Mouse (Mus musculus) liver, embryonic 12.5 days (tissue): ENCODE results near the gene Skint11. TPM values are rescaled to one million over a fixed set of nuclear protein-coding genes. Genes with fewer than 3 reads are reported as not detected.
"Not testable (repeated sequence)": the region's sequence is repeated elsewhere in the genome, so short reads cannot be mapped to it uniquely, and the experiment has no call there.

ENCODE experiments used
- ATAC-seq: fragments of 200-750 bp; cut with Nextera tagmentation; 2 replicates; pipeline ENCODE4 v1.8.0; 2017; ENCODE audit warnings: moderate number of reproducible peaks, mild to moderate bottlenecking, moderate library complexity
- H3K27ac ChIP-seq: fragments of 300-500 bp; sonication (generic); 2 replicates; pipeline ENCODE4 v1.5.1; 2016; ENCODE audit warnings: mild to moderate bottlenecking
- H3K27me3 ChIP-seq: fragments of 300-500 bp; sonication (generic); replicated peaks from 2 replicates; pipeline ENCODE4 v1.6.1; 2016; ENCODE audit warnings: mild to moderate bottlenecking, moderate library complexity
- H3K36me3 ChIP-seq: fragments of 300-500 bp; sonication (generic); 2 replicates; pipeline ENCODE4 v1.6.1; 2016; ENCODE audit warnings: mild to moderate bottlenecking, moderate library complexity
- H3K4me1 ChIP-seq: fragments of 300-500 bp; sonication (generic); 2 replicates; pipeline ENCODE4 v1.6.1; 2016
- H3K4me2 ChIP-seq: fragments of 300-500 bp; sonication (generic); 2 replicates; pipeline ENCODE4 v1.6.1; 2016; ENCODE audit warnings: mild to moderate bottlenecking, moderate library complexity
- H3K4me3 ChIP-seq: fragments of 300-500 bp; sonication (generic); 2 replicates; pipeline ENCODE4 v1.5.1; 2016; ENCODE audit warnings: mild to moderate bottlenecking, moderate library complexity
- H3K9ac ChIP-seq: fragments of 300-500 bp; sonication (generic); 2 replicates; pipeline ENCODE4 v1.6.1; 2016; ENCODE audit warnings: mild to moderate bottlenecking, moderate library complexity
- H3K9me3 ChIP-seq: fragments of 300-500 bp; sonication (generic); replicated peaks from 2 replicates; pipeline ENCODE4 v1.6.1; 2016; ENCODE audit warnings: mild to moderate bottlenecking, moderate library complexity
- WGBS: fragments of 180-500 bp; shearing (Covaris S2); methylation state at CpG from one replicate; pipeline ENCODE4 v1.1.7; 2016; ENCODE audit not compliant: insufficient replicate concordance; 5-methylcytosine and 5-hydroxymethylcytosine counted together
- polyA plus RNA-seq: library from polyadenylated mRNA; unstranded; fragments of >200 nt; fragmentation: Nextera tagmentation; extraction: Ambion mirVana; gene quantifications from 2 replicates; pipeline ENCODE4 v1.2.1, GENCODE M21; 2016

The Skint11 gene
- not detected in 2 replicates for polyA plus RNA-seq

GRCm38 (mm10) chr4:114163084-114163483, at the start of gene Skint11:
Gene Skint11 (plus strand): TSS chr4:114163384.
- ATAC-seq, result no peak

GRCm38 (mm10) chr4:114161149-114161548, 2.0 kb upstream of the Skint11 start:
- no peak overlapping the region for H3K9ac ChIP-seq
- no peaks in the 10 kb centered on the region for H3K9me3 ChIP-seq
- H3K4me3 ChIP-seq, result no peak overlapping the region
- H3K27ac ChIP-seq, result no peak overlapping the region
- H3K4me1 ChIP-seq, result no peaks in the 10 kb centered on the region
- H3K36me3 ChIP-seq, result no peaks in the 10 kb centered on the region
- H3K4me2 ChIP-seq, result no peak overlapping the region
- H3K27me3 ChIP-seq, result no peaks in the 10 kb centered on the region
- no peak for ATAC-seq

More at GRCm38 (mm10) chr4:114163084-114163483, at the start of gene Skint11:
- Histone ChIP-seq H3K4me2 (no peak within 1 kb of the TSS), H3K4me3 (no peak within 1 kb of the TSS), H3K27ac (no peak within 1 kb of the TSS), H3K9me3 (no peaks in the 10 kb centered on the region), H3K4me1 (no peaks in the 10 kb centered on the region), H3K27me3 (no peaks in the 10 kb centered on the region), H3K9ac (no peak within 1 kb of the TSS), H3K36me3 (no peaks in the 10 kb centered on the region)
- 83% methylated on average over 1 of the region's 1 CpGs for WGBS

GRCm38 (mm10) chr4:114172898-114173297, 9.7 kb downstream of the Skint11 start:
- H3K9me3 ChIP-seq, ATAC-seq, H3K9ac ChIP-seq, H3K4me1 ChIP-seq, H3K27ac ChIP-seq, H3K27me3 ChIP-seq, H3K36me3 ChIP-seq, H3K4me2 ChIP-seq, H3K4me3 ChIP-seq: not testable (repeated sequence)
- 16% methylated on average over 6 of the region's 6 CpGs for WGBS

- 25% methylated on average over 1 of the region's 1 CpGs for WGBS
- H3K27me3 ChIP-seq, H3K36me3 ChIP-seq, ATAC-seq, H3K9me3 ChIP-seq, H3K4me2 ChIP-seq, H3K4me1 ChIP-seq, H3K27ac ChIP-seq, H3K4me3 ChIP-seq, H3K9ac ChIP-seq: not testable (repeated sequence)
Measured at GRCm38 (mm10) chr4:114256906-114257305, 93.7 kb downstream of the Skint11 start.

Other genes starting within 250 kb of the Skint11 start
- gene Skint5, start 163.9 kb upstream of the Skint11 start, polyA plus RNA-seq, result not detected in 2 replicates
- 0.38 and 0.65 TPM in 2 replicates for gene Trabd2b, start 243.3 kb downstream of the Skint11 start, polyA plus RNA-seq